Mouse (Mus musculus) gastrocnemius, postnatal 14 days (tissue): Measurements from ENCODE around the gene Tmem223. TPM values are rescaled to one million over a fixed set of nuclear protein-coding genes. Genes with fewer than 3 reads are reported as not detected.
A peak's percentile ranks its signal among the peaks of the same experiment; 100 is the strongest.
"Not testable (repeated sequence)": the region's sequence is repeated elsewhere in the genome, so short reads cannot be mapped to it uniquely, and the experiment has no call there.

Experiments
- DNase-seq: peaks from one replicate; pipeline ENCODE4 v3.0.0; 2021; ENCODE audit warnings: mixed read lengths
- intact Hi-C: fragments of 180-260 bp; cut with DNase I; formaldehyde crosslinking; loops from one replicate; pipeline ENCODE4 v1.15.1; 2025; ENCODE audit warnings: low total_unique reads
- long read RNA-seq, 2 experiments: library from polyadenylated mRNA; stranded (forward); transcript quantifications; one replicate each; pipeline ENCODE4 v2.0.0; 2021
- total RNA-seq, 2 experiments: library from RNA; stranded (reverse); gene quantifications; 2 replicates each; pipeline ENCODE4 v1.2.3; 2021

Tmem223 gene
- 10 to 100 TPM; 78.5 to 81.9 TPM for total RNA-seq
- long read RNA-seq, experiment 1, transcript Tmem223-201 (2 exons, 748 nt), result major isoform, 105 of 105 reads
- long read RNA-seq, experiment 1, partial matches to known transcripts, result 0 of 105 reads
- long read RNA-seq, experiment 1, other reads (novel, unspliced or antisense), result 0 of 105 reads
- long read RNA-seq, experiment 2, transcript Tmem223-201 (2 exons, 748 nt), result major isoform, 130 of 132 reads
- long read RNA-seq, experiment 2, partial matches to known transcripts, result 0 of 132 reads
- long read RNA-seq, experiment 2, other reads (novel, unspliced or antisense), result 2 of 132 reads

DNA sequence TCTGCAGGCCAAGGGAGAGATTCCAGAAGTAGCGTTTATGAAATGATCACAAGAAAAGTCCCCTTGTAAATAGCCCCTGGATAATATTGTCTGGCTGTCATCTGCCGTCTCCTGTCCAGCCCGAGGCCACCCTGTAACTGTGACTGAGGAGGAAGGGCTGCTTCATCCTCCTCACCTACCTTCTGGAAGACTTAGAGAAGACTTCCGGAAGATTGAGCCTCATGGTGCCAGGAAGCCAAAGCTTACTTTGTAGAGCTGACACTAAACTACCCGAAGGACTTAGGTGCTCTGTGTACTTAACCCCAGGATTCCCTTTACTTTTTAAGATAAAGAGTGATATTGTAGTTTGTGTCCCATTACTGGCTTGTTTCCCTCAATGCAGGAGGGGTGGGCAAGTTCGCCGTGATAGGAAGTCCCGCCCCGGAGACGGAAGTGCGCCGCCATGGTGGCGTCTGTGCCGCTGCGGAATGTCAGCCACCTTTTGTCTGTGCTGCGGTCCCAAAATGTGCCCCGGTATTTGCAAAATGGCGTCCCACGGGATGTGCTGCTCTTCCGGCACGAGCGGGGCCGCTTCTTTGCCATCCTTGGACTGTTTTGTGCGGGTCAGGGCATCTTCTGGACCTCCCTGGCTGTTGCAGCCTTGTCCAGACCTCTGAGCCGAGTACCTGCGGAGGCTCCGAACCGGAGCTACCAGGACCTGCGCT lies at the start of gene Tmem223:
Gene Tmem223 (plus strand): TSS at position 430 of the 704 bp plus-strand sequence.
- DNase-seq, result peak; percentile 84
- intact Hi-C loops, result no loop called here

GRCm38 (mm10) chr19:8721378-8721777 lies 49.4 kb upstream of the Tmem223 start:
- intact Hi-C loops, result no loop called here
- DNase-seq, result no peak

DNA sequence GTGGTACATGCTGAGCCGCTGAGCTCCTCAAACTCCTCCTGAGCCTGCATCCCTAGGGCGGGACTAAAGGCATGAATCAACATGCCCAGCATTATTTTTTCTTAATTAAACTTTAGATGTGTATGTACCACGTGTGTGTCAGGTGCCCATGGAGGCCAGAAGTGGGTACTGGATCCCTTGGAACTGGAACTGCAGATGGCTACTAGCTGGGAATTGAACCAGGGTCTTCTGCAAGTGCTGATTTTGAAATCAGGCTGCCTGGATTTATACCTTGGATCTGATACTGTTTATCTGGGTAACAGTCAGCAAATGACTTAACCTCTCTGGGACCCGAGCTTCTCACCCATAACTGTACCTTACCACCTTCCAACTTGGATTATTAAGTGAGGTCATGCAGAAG lies 48.8 kb upstream of the Tmem223 start:
- no peak for DNase-seq
- intact Hi-C loops, result no loop called here

DNA sequence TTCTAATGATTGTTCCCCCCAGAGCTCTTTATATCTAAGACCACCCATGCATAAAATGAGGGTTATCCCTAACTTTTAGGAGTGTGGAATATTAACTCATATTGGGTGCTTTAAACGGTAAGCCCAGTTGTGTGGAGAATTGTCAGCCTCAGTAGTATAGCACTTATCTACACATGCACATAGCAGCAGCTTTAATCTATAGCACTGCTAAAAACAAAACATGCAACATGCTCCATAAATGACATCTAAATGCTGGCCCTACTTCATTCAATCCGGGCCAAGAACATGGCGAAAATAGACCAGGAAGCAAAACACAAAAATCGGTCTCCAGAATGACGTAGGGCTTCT lies 48.3 kb upstream of the Tmem223 start:
- intact Hi-C loops, result no loop called here
- no peak for DNase-seq

- peak; percentile 95 for DNase-seq
- intact Hi-C loops, result no loop called here
Observed at GRCm38 (mm10) chr19:8722907-8723573, 47.8 kb upstream of the Tmem223 start, which contains the start of gene Slc3a2. Slc3a2 (minus strand) TSS chr19:8723369.

DNA sequence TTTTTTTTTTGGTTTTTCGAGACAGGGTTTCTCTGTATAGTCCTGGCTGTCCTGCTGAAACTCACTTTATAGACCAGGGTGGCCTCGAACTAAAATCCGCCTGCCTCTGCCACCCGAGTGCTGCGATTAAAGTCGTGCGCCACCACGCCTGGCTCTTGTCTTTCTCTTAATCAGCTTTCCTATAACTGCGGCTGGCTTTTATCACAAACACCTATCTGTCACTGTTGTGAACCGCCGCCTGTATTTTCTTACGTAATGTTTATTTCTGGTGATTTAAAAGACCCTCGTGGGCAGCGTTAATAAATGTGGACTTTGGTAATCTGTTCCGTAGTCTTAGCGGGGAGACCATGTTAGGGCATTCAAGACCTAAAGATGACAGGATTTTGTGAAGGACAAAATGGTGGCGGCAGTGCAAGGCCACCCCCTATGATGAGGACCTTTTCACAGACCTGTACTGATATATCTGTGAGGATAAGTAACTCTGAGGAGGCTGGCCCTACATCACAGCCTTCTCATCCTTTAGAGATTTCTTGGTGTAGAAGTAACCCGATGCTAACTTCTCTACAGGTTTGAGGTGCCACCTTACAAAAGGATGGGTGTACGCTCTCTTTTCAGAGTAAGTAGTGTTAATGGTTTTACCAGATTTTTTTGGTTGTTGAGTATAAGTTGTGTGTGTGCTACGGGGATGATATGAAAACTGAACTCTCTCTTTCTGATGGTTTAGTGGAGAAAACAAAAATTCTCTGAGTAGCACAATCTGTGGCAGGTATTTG lies 47.0 kb upstream of the Tmem223 start:
- intact Hi-C loops, result no loop called here
- DNase-seq, result no peak

DNA sequence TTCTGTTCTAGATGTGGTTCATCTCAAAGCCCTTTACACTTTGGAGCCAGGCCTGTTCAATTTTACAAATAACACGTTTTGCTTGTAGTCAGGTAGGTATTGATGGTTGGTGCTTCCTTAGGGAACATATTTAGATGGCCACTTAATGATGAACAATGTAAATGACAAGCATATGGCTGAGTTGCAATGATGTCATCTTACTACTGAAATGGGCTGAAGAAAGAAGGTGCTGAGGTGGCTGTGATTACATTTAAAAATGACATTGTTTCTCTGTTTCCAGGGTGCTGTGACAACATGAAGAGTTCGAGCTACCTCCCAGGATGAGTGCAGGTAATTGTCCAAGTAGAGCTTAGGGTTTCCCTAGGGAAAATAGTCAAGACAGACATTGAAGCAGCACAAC lies 46.4 kb upstream of the Tmem223 start:
- intact Hi-C loops, result no loop called here
- no peak for DNase-seq

- intact Hi-C loops, result no loop called here
- no peak for DNase-seq
Observed at GRCm38 (mm10) chr19:8725081-8725613, 45.6 kb upstream of the Tmem223 start.

DNA sequence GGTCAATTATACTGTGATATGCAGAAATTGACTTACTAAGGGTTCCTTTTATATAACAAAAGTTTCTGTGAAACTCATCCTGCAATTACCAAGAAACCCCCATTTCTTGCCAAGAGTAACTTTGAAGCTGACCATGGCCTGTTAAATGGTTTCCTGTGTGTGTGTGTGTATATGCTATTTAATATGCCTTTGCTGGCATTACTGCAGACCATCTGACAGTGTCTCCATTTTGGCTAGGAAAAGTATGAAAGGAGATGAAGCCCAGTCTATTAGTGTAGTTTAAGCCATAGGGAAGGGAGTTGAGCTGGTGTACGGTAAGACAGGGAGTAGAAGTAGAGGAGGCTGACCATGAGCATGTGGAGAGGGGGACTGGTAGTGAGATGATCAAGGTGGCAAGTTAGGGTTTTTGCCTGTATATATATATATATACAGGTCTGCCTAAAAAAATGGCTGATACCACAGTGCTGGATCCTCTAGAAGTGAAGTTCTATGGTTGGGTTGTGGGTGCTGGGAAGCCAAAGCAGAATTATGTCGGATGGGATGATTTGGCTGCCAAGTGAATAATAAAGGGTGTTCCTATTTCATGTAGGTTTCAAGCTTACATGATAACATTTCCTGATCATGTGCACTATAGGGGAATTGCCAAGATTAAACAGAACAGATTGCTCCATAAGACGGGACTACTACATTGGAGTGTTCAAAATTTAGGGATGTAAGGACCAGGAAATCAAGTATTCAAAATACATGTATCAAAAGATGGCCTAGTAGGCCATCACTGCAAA lies 44.0 kb upstream of the Tmem223 start:
- intact Hi-C loops, result no loop called here
- no peak for DNase-seq

DNA sequence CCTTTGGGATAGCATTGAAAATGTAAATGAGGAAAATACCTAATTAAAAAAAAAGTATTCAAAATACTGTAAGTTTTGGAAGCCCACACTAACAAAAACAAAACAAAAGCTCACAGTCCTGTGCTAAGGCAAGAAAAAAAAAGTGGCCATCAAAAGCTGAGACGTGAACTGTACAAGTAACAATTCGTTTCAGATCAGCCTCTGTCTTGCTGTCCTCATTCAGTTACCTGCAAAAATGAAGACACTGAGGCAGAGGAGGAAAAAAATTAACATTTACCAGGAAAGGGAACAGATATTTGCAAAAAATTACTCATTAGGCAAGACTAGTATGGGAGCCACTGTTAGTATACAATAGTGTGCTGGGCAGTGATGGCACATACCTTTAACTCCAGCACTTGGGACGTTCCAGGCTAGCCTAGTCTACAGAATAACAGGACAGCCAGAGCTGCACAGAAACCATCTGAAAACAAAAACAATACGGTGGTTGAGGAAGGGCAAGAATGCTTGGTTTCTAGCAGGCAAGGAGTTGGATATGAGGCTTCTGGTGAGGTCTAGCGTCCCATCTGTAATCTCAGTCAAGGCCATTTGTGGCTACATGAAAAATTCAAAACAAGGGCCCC lies 43.2 kb upstream of the Tmem223 start:
- intact Hi-C loops, result no loop called here
- no peak for DNase-seq

DNA sequence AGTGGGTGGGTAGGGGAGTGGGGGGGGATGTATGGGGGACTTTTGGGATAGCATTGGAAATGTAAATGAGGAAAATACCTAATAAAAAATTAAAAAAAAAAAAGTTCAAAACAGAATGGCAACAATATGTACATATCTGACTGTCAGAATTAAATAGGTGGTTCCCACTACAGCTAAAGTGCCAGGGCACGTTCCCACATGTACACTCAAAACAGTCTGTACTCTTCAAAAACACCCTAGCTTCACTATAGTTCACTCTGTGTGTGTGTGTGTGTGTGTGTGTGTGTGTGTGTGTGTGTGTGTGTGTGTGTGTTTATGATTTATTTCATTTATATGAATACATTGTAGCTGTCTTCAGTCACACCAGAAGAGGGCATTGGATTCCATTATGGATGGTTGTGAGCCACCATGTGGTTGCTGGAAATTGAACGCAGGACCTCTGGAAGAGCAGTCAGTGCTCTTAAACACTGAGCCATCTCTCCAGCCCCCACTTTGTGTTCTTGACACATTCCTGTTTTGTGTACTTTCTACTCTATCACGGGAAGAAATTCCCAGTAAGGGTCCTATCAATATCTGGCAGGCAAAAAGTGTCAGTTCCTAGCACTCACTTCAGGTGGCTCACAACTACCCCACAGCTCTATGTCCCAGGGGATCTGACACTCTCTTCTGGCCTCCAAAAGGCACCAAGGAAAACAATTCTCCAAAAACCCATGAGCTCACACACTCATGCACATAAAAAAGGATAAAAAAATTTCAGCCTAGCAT lies 42.3 kb upstream of the Tmem223 start:
- intact Hi-C loops, result not testable (repeated sequence)

DNA sequence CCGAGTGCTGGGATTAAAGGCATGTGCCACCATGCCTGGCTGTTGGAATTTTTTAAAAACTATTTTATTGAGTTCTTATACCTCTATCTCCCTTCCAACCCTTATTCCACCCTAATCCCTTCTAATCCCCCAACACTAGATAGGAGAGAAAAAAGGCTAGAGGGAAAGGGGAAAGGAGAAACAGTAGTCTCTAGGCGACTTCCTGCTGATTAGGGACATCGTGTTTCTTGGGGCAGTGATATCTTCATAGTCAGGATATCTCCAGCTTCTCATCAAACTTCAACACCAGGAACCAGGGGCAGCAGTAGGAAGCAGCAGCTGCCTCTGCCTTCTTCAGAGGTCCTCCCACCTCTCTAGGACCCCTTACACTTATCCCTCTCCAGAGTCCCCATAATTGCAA lies 36.5 kb upstream of the Tmem223 start:
- intact Hi-C loops, result no loop called here
- DNase-seq, result no peak

More for the DNA sequence above, 42.3 kb upstream of the Tmem223 start:
- not testable (repeated sequence) for DNase-seq

- DNase-seq, result peak; percentile 90
- intact Hi-C loops, result no loop called here
Observed at GRCm38 (mm10) chr19:8735389-8736159, 35.2 kb upstream of the Tmem223 start, which contains the start of gene Wdr74. Wdr74 (plus strand) TSS chr19:8735827.

DNA sequence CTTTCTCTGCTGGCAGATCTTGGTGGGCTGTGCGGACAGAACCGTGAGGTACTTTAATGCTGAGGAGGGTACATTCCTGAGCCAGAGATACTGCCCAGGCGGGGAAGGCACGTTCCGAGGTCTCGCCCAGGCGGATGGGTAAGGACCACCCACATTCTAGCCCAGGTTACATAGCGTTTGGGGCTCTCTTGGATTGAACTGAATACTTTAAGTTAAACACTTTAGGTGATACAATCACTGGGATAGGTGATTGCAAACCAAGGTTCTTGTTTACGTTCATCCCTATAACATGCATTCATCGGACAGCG lies 34.7 kb upstream of the Tmem223 start:
- no peak for DNase-seq
- intact Hi-C loops, result no loop called here

- intact Hi-C loops, result no loop called here
- DNase-seq, result no peak
Observed at GRCm38 (mm10) chr19:8738911-8739310, 31.9 kb upstream of the Tmem223 start.

- intact Hi-C loops, result no loop called here
- DNase-seq, result no peak
Observed at GRCm38 (mm10) chr19:8739646-8740045, 31.1 kb upstream of the Tmem223 start.

DNA sequence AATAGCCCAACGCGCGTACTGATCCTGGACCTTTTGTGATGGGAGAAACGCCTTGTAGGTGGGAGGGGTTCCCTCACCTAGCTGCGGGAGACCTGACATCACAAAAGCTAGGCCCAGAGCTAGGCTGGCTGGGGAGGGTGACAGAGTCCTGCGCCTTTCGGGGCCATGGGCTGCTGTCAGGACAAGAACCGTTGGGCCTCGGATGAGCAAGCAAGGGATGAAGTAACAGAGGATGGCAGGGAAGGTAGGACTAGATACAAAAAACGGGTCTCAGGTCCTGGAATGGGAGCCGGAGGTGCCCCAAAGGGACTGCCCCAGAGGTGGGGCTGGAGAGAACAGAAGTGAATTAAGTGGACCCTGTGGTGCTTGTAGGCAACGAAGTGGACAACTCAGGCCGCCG lies 30.2 kb upstream of the Tmem223 start, which contains the start of gene 1700092M07Rik:
Gene 1700092M07Rik (plus strand): TSS at position 116 of the 400 bp plus-strand sequence.
- DNase-seq, result peak; percentile 8
- intact Hi-C loops, result no loop called here
